ENCODE assay signal across 12 mouse cellular contexts in the genomic region with DNA sequence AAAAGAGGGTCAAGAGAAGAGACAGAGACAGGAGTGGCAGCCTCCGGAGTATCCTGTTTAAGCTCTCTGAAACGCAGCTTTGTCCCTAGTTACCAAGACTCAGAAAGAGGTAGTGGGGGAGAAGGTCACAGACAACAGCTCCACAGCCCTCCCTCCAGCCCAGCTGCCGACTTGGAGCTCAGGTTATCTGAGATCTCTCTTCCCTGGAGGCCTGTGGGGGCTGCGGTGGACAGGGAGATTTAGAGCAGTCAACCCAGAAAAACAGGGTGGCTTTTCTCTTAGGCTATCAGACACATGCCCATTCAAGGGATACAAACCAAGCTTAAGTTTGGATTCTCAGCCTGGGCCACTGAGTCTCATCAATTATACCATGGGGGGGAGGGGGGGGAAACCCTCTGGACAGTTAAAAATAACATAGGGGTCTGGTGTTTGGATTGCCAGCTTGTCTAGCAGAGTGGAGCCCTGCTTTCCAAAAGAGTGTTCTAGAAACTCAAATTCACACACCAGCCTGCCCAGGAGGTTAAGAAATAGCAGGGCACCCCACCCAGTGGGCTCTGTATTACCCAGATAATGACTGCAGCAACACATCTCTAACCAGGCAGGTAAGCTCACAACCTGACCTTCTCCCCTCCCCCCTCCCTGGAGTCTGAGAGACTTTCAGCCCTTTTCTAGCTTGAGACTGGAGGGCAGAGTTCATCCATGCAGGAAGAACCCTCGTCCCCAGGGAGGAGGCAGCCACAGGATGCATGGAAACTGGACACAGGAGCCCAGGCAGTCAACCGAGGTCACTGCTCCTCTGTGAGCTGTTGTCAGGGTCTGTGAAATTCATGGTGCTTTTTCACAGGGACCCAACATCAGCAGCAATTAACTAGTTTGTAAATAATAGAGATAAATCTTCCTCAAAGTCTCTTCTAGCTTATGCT. TPM values are rescaled to one million over a fixed set of nuclear protein-coding genes. Genes with fewer than 3 reads are reported as not detected.
DNase-seq lines count a peak whose midpoint lies in the region; ATAC-seq and TF ChIP-seq lines count a peak whose summit lies in the region.
"Had no signal": no experiment of that assay in that cellular context is flagged by ENCODE, and none has a peak within 500 bp of the region (broad histone marks: within the 10 kb centered on the region; RNA-seq: fewer than 3 reads in every experiment).

No protein-coding gene starts in this region.

- ATAC-seq in hindbrain, embryonic 16.5 days, result peak; percentile 14; the same call in 1 of the 2 replicates
- ATAC-seq in hindbrain, embryonic 13.5 days (ENCODE audit: low FRiP score), result no peak
- no peak for ATAC-seq in heart, embryonic 16.5 days (replicated peaks; ENCODE audit: extremely low read depth, insufficient read depth, low FRiP score)
- ATAC-seq in monocyte, adult 5-6 weeks (replicated peaks; ENCODE audit: insufficient number of reproducible peaks, low FRiP score, low TSS enrichment, poor library complexity, severe bottlenecking), result no peak
- ATAC-seq in midbrain, postnatal 0 days (ENCODE audit: low FRiP score), result no peak

- H3K9ac ChIP-seq in hindbrain, embryonic 16.5 days (ENCODE audit: low read depth, low read length), result no peak overlapping the region
- H3K9ac ChIP-seq in hindbrain, embryonic 13.5 days, result no peak overlapping the region
- H3K9ac ChIP-seq in heart, embryonic 16.5 days (ENCODE audit: low read length), result peak overlapping the region; percentile 29; the same call in 1 of the 2 replicates
- no peak overlapping the region for H3K9ac ChIP-seq in midbrain, postnatal 0 days (replicated peaks; ENCODE audit: low read length, poor library complexity, severe bottlenecking)
- H3K9ac ChIP-seq: embryonic facial prominence, embryonic 15.5 days had no signal

- peak; percentile 70 to 89 for DNase-seq in kidney, postnatal 25 days
- DNase-seq in retina, postnatal 1 day, result peak; percentile 44
- DNase-seq in midbrain, postnatal 0 days (ENCODE audit: low spot score), result no peak
- no peak for DNase-seq in layer of hippocampus, postnatal 25 days (ENCODE audit: extremely low spot score in 1 of 2, low spot score in 1 of 2)
- DNase-seq: midbrain, embryonic 14.5 days; right cerebral cortex, postnatal 25 days; thymus, postnatal 25 days had no signal

- TF ChIP-seq CTCF in midbrain, postnatal 0 days (IDR thresholded peaks at IDR 0.05), result no peak

- no peak overlapping the region for H3K4me2 ChIP-seq in hindbrain, embryonic 16.5 days (ENCODE audit: low read length)
- H3K4me2 ChIP-seq in hindbrain, embryonic 13.5 days, result no peak overlapping the region
- peak overlapping the region; percentile 9; the same call in 1 of the 2 replicates for H3K4me2 ChIP-seq in heart, embryonic 16.5 days (ENCODE audit: low read depth, low read length)
- no peak overlapping the region for H3K4me2 ChIP-seq in midbrain, postnatal 0 days (ENCODE audit: low read depth, low read length, poor library complexity, severe bottlenecking)
- H3K4me2 ChIP-seq: embryonic facial prominence, embryonic 15.5 days had no signal

- no peaks in the 10 kb centered on the region for H3K4me1 ChIP-seq in hindbrain, embryonic 16.5 days (ENCODE audit: control insufficient read depth, insufficient read depth, low read depth, low read length)
- peaks cover 16% of the 10 kb centered on the region for H3K4me1 ChIP-seq in hindbrain, embryonic 13.5 days (replicated peaks)
- H3K4me1 ChIP-seq in heart, embryonic 16.5 days (ENCODE audit: control insufficient read depth, insufficient read depth, low read length), result peaks cover 21% of the 10 kb centered on the region
- H3K4me1 ChIP-seq in midbrain, postnatal 0 days (ENCODE audit: insufficient read depth, low read length), result 0 out of 2 replicates have a peak, but pooled peaks cover 2% of the 10 kb centered on the region

- H3K27ac ChIP-seq in hindbrain, embryonic 16.5 days (ENCODE audit: low read depth, low read length), result no peak overlapping the region
- no peak overlapping the region for H3K27ac ChIP-seq in hindbrain, embryonic 13.5 days
- H3K27ac ChIP-seq in heart, embryonic 16.5 days (ENCODE audit: low read length), result no peak overlapping the region; the same call in 1 of the 2 replicates
- H3K27ac ChIP-seq in midbrain, postnatal 0 days (ENCODE audit: low read depth, low read length), result no peak overlapping the region
- H3K27ac ChIP-seq: embryonic facial prominence, embryonic 15.5 days had no signal

- no peak overlapping the region for H3K4me3 ChIP-seq in hindbrain, embryonic 16.5 days (ENCODE audit: low read length)
- no peak overlapping the region for H3K4me3 ChIP-seq in hindbrain, embryonic 13.5 days
- no peak overlapping the region for H3K4me3 ChIP-seq in heart, embryonic 16.5 days (ENCODE audit: low read length)
- H3K4me3 ChIP-seq in midbrain, postnatal 0 days (ENCODE audit: low read depth, low read length), result no peak overlapping the region
- H3K4me3 ChIP-seq: embryonic facial prominence, embryonic 15.5 days had no signal

- no peaks in the 10 kb centered on the region for H3K9me3 ChIP-seq in hindbrain, embryonic 16.5 days (ENCODE audit: control insufficient read depth, low read length)
- no peaks in the 10 kb centered on the region for H3K9me3 ChIP-seq in hindbrain, embryonic 13.5 days
- no peaks in the 10 kb centered on the region for H3K9me3 ChIP-seq in heart, embryonic 16.5 days (replicated peaks; ENCODE audit: control insufficient read depth, low read length)
- no peaks in the 10 kb centered on the region for H3K9me3 ChIP-seq in midbrain, postnatal 0 days (ENCODE audit: low read length)
- H3K9me3 ChIP-seq: embryonic facial prominence, embryonic 15.5 days had no signal

- 35% methylated on average over 6 of the region's 6 CpGs for WGBS in hindbrain, embryonic 16.5 days
- WGBS in hindbrain, embryonic 13.5 days, result 35% methylated on average over 6 of the region's 6 CpGs
- 19% methylated on average over 6 of the region's 6 CpGs for WGBS in heart, embryonic 16.5 days
- 33% methylated on average over 6 of the region's 6 CpGs for WGBS in midbrain, postnatal 0 days

- no peaks in the 10 kb centered on the region for H3K36me3 ChIP-seq in hindbrain, embryonic 16.5 days (ENCODE audit: control insufficient read depth, insufficient read depth, low read length)
- peaks cover 5% of the 10 kb centered on the region; the same call in 1 of the 2 replicates for H3K36me3 ChIP-seq in hindbrain, embryonic 13.5 days
- 0 out of 2 replicates have a peak, but pooled peaks cover 3% of the 10 kb centered on the region for H3K36me3 ChIP-seq in heart, embryonic 16.5 days (ENCODE audit: control insufficient read depth, insufficient read depth)
- H3K36me3 ChIP-seq in midbrain, postnatal 0 days (ENCODE audit: insufficient read depth, low read length), result no peaks in the 10 kb centered on the region
- H3K36me3 ChIP-seq: embryonic facial prominence, embryonic 15.5 days had no signal

- H3K27me3 ChIP-seq in hindbrain, embryonic 16.5 days (replicated peaks; ENCODE audit: control insufficient read depth, insufficient read depth, low read length), result no peaks in the 10 kb centered on the region
- H3K27me3 ChIP-seq in hindbrain, embryonic 13.5 days, result no peaks in the 10 kb centered on the region
- H3K27me3 ChIP-seq in heart, embryonic 16.5 days (ENCODE audit: control insufficient read depth, insufficient read depth, low read length), result no peaks in the 10 kb centered on the region
- no peaks in the 10 kb centered on the region for H3K27me3 ChIP-seq in midbrain, postnatal 0 days (ENCODE audit: insufficient read depth, low read length)
- H3K27me3 ChIP-seq: embryonic facial prominence, embryonic 15.5 days had no signal

RNA-seq across cellular contexts. Expression of gene Dpf3, which starts 20.7 kb away (rescaled TPM):
- polyA plus RNA-seq in hindbrain, embryonic 16.5 days (2015; fragmentation: Nextera tagmentation; extraction: Ambion mirVana), result 20.9 and 23.2 TPM in 2 replicates
- polyA plus RNA-seq in hindbrain, embryonic 13.5 days (2015; fragmentation: Nextera tagmentation; extraction: Ambion mirVana), result 26.9 and 27.7 TPM in 2 replicates
- polyA plus RNA-seq in heart, embryonic 16.5 days (2015; fragmentation: Nextera tagmentation; extraction: Ambion mirVana), result 19.2 and 21.8 TPM in 2 replicates
- 5.2 to 5.5 TPM (median 5.3 TPM) in 3 replicates for total RNA-seq in monocyte, adult 5-6 weeks (2017)
- 31.7 and 35.9 TPM in 2 replicates for total RNA-seq in midbrain, postnatal 0 days (2014; rRNA removed)
- 10.3 and 14.3 TPM in 2 replicates for polyA plus RNA-seq in midbrain, postnatal 0 days (2015; fragmentation: Nextera tagmentation; extraction: Ambion mirVana)
- 10 to 100 TPM; 21.2 to 28.7 TPM for total RNA-seq in layer of hippocampus, postnatal 25 days (2021)

RNA-seq across cellular contexts. Expression of gene Dcaf4, which starts 53.5 kb away (rescaled TPM):
- polyA plus RNA-seq in hindbrain, embryonic 16.5 days (2015; fragmentation: Nextera tagmentation; extraction: Ambion mirVana), result 47.3 and 48.2 TPM in 2 replicates
- polyA plus RNA-seq in hindbrain, embryonic 13.5 days (2015; fragmentation: Nextera tagmentation; extraction: Ambion mirVana), result 37.3 and 40.6 TPM in 2 replicates
- polyA plus RNA-seq in heart, embryonic 16.5 days (2015; fragmentation: Nextera tagmentation; extraction: Ambion mirVana), result 26.9 and 27.4 TPM in 2 replicates
- total RNA-seq in monocyte, adult 5-6 weeks (2017), result 6.4 to 14.1 TPM (median 10.5 TPM) in 3 replicates
- total RNA-seq in midbrain, postnatal 0 days (2014; rRNA removed), result 38.4 and 48.7 TPM in 2 replicates
- polyA plus RNA-seq in midbrain, postnatal 0 days (2015; fragmentation: Nextera tagmentation; extraction: Ambion mirVana), result 40.8 and 41.9 TPM in 2 replicates
- total RNA-seq in layer of hippocampus, postnatal 25 days (2021), result 10 to 100 TPM; 27.5 to 29.9 TPM

Comparison
In these comparisons a context has a peak if more than half of its experiments do, and no peak if none do; other contexts are left out.
1. DNase-seq: peak in kidney, postnatal 25 days (2 of 2) and retina, postnatal 1 day (single experiment); none in midbrain, postnatal 0 days (single experiment) and layer of hippocampus, postnatal 25 days (0 of 2).